8 mouse cellular contexts compared by ENCODE assay signal in genomic region chr15:88864270-88865030, GRCm38 (mm10). TPM values are rescaled to one million over a fixed set of nuclear protein-coding genes. Genes with fewer than 3 reads are reported as not detected.
DNase-seq lines count a peak whose midpoint lies in the region; ATAC-seq and TF ChIP-seq lines count a peak whose summit lies in the region.

No protein-coding gene starts in this region.

- WGBS in hindbrain, embryonic 10.5 days = 34% methylated on average over 22 of the region's 22 CpGs
- 40% methylated on average over 22 of the region's 22 CpGs for WGBS in limb, embryonic 13.5 days
- WGBS in olfactory bulb, adult 2 months = 34% methylated on average over 22 of the region's 22 CpGs

- H3K36me3 ChIP-seq in hindbrain, embryonic 10.5 days = peaks cover 37% of the 10 kb centered on the region
- H3K36me3 ChIP-seq in limb, embryonic 13.5 days = peaks cover 32% of the 10 kb centered on the region

- H3K4me1 ChIP-seq in hindbrain, embryonic 10.5 days (replicated peaks) = peaks cover 68% of the 10 kb centered on the region
- peaks cover 53% of the 10 kb centered on the region for H3K4me1 ChIP-seq in limb, embryonic 13.5 days
- peaks cover 21% of the 10 kb centered on the region for H3K4me1 ChIP-seq in olfactory bulb, adult 2 months (ENCODE audit: control insufficient read depth, insufficient read depth, low read length)

- H3K4me3 ChIP-seq in hindbrain, embryonic 10.5 days = peak overlapping the region; percentile 82
- peak overlapping the region; percentile 85 for H3K4me3 ChIP-seq in limb, embryonic 13.5 days
- peak overlapping the region; percentile 91 for H3K4me3 ChIP-seq in olfactory bulb, adult 2 months (ENCODE audit: insufficient read depth, low read depth, low read length)

- H3K27ac ChIP-seq in hindbrain, embryonic 10.5 days = peak overlapping the region; percentile 98
- peak overlapping the region; percentile 94 for H3K27ac ChIP-seq in limb, embryonic 13.5 days
- peak overlapping the region; percentile 54 for H3K27ac ChIP-seq in olfactory bulb, adult 2 months (ENCODE audit: insufficient read depth, low read depth, low read length)

- TF ChIP-seq POLR2A in olfactory bulb, adult 2 months (IDR thresholded peaks at IDR 0.05; ENCODE audit: insufficient read depth, low read depth, low read length) = no peak

- H3K27me3 ChIP-seq in hindbrain, embryonic 10.5 days (ENCODE audit: insufficient read depth, poor library complexity, severe bottlenecking) = peaks cover 5% of the 10 kb centered on the region; the same call in 1 of the 2 replicates
- no peaks in the 10 kb centered on the region for H3K27me3 ChIP-seq in limb, embryonic 13.5 days

- peak; percentile 42 to 51 for DNase-seq in cerebellum, adult 18-20 months
- DNase-seq in cerebellum, adult 11 months = no peak
- peak; percentile 28 for DNase-seq in thymus, postnatal 4 days
- DNase-seq in thymus, postnatal 0 days (ENCODE audit: low spot score) = no peak
- DNase-seq in hindbrain, embryonic 10.5 days (ENCODE audit: low spot score) = peak; percentile 47

- no peak; the same call in 1 of the 2 replicates for ATAC-seq in limb, embryonic 13.5 days (ENCODE audit: low FRiP score, low read depth)
- ATAC-seq in CD4-positive, CD25-positive, alpha-beta regulatory T cell, adult 4 months = no peak

- H3K9me3 ChIP-seq in hindbrain, embryonic 10.5 days = no peaks in the 10 kb centered on the region; the same call in 1 of the 2 replicates
- H3K9me3 ChIP-seq in limb, embryonic 13.5 days = no peaks in the 10 kb centered on the region

- peak overlapping the region; percentile 87 for H3K9ac ChIP-seq in limb, embryonic 13.5 days

- peak overlapping the region; percentile 95 for H3K4me2 ChIP-seq in limb, embryonic 13.5 days (replicated peaks)

- no peak for TF ChIP-seq CTCF in olfactory bulb, adult 2 months (IDR thresholded peaks at IDR 0.05; ENCODE audit: insufficient read depth, low read depth, low read length)

RNA-seq across cellular contexts. Expression of gene Pim3, which starts 2.5 kb away (rescaled TPM):
- polyA plus RNA-seq in thymus, postnatal 0 days (2015; fragmentation: Nextera tagmentation; extraction: Ambion mirVana) = 40.2 and 43.8 TPM in 2 replicates
- 41.3 and 48.3 TPM in 2 replicates for polyA plus RNA-seq in hindbrain, embryonic 10.5 days (2016; fragmentation: Nextera tagmentation; extraction: Ambion mirVana)
- polyA plus RNA-seq in limb, embryonic 13.5 days (2015; fragmentation: Nextera tagmentation; extraction: Ambion mirVana) = 50.7 and 52.2 TPM in 2 replicates
- not detected in 2 replicates for polyA plus RNA-seq in olfactory bulb, adult 2 months (2012; ENCODE audit: insufficient read depth, insufficient read length, low replicate concordance, missing spikeins)
- 1 to 10 TPM; 1.5 to 4.3 TPM for polyA plus RNA-seq in CD4-positive, CD25-positive, alpha-beta regulatory T cell, adult 4 months (2017; shearing (Covaris generic))

RNA-seq across cellular contexts. Expression of gene Creld2, which starts 45.0 kb away (rescaled TPM):
- polyA plus RNA-seq in thymus, postnatal 0 days (2015; fragmentation: Nextera tagmentation; extraction: Ambion mirVana) = 63.6 and 78.9 TPM in 2 replicates
- polyA plus RNA-seq in hindbrain, embryonic 10.5 days (2016; fragmentation: Nextera tagmentation; extraction: Ambion mirVana) = 88.5 and 106 TPM in 2 replicates
- polyA plus RNA-seq in limb, embryonic 13.5 days (2015; fragmentation: Nextera tagmentation; extraction: Ambion mirVana) = 83.4 and 86.1 TPM in 2 replicates
- polyA plus RNA-seq in olfactory bulb, adult 2 months (2012; ENCODE audit: insufficient read depth, insufficient read length, low replicate concordance, missing spikeins) = not detected in 2 replicates
- 10 to 100 TPM; 24.7 to 25.1 TPM for polyA plus RNA-seq in CD4-positive, CD25-positive, alpha-beta regulatory T cell, adult 4 months (2017; shearing (Covaris generic))

RNA-seq across cellular contexts. Expression of gene Alg12, which starts 45.3 kb away (rescaled TPM):
- 6.4 and 7.4 TPM in 2 replicates for polyA plus RNA-seq in thymus, postnatal 0 days (2015; fragmentation: Nextera tagmentation; extraction: Ambion mirVana)
- 11.7 and 12.2 TPM in 2 replicates for polyA plus RNA-seq in hindbrain, embryonic 10.5 days (2016; fragmentation: Nextera tagmentation; extraction: Ambion mirVana)
- 10.2 and 11.6 TPM in 2 replicates for polyA plus RNA-seq in limb, embryonic 13.5 days (2015; fragmentation: Nextera tagmentation; extraction: Ambion mirVana)
- not detected in 2 replicates for polyA plus RNA-seq in olfactory bulb, adult 2 months (2012; ENCODE audit: insufficient read depth, insufficient read length, low replicate concordance, missing spikeins)
- polyA plus RNA-seq in CD4-positive, CD25-positive, alpha-beta regulatory T cell, adult 4 months (2017; shearing (Covaris generic)) = 10 to 100 TPM; 17.1 to 23.5 TPM

Comparison
In these comparisons a context has a peak if more than half of its experiments do, and no peak if none do; other contexts are left out.
1. DNase-seq: peak in cerebellum, adult 18-20 months (2 of 2), thymus, postnatal 4 days (single experiment) and hindbrain, embryonic 10.5 days (single experiment); none in cerebellum, adult 11 months (single experiment) and thymus, postnatal 0 days (single experiment).
2. RNA of gene Creld2, which starts 45.0 kb away (polyA plus RNA-seq): 88.5 to 106 TPM in hindbrain, embryonic 10.5 days, 83.4 to 86.1 TPM in limb, embryonic 13.5 days, 63.6 to 78.9 TPM in thymus, postnatal 0 days and 24.7 to 25.1 TPM in CD4-positive, CD25-positive, alpha-beta regulatory T cell, adult 4 months; not detected in olfactory bulb, adult 2 months; every median in the first group is over 10 times any median in the second.
3. Peak in every context shown above with its lines, with median percentiles within 50 percentile points of each other: H3K27ac ChIP-seq and H3K4me3 ChIP-seq.